Mouse (Mus musculus): Measurements from ENCODE around the gene Zfp57. TPM values are rescaled to one million over a fixed set of nuclear protein-coding genes. Genes with fewer than 3 reads are reported as not detected.
A peak's percentile ranks its signal among the peaks of the same experiment; 100 is the strongest.

The Zfp57 gene
- total and polyA plus RNA-seq, 3 experiments, result not detected

- TF ChIP-seq ETS1 (IDR thresholded peaks at IDR 0.05; ENCODE audit: low read depth, low read length), result no peak
- TF ChIP-seq TAL1 (IDR thresholded peaks at IDR 0.05; ENCODE audit: low read length), result no peak
- TF ChIP-seq MAZ (IDR thresholded peaks at IDR 0.05; ENCODE audit: low read depth, low read length), result no peak
- no peak for TF ChIP-seq TCF12 (IDR thresholded peaks at IDR 0.05; ENCODE audit: low read depth, low read length)
- TF ChIP-seq E2F4 (IDR thresholded peaks at IDR 0.05; ENCODE audit: borderline replicate concordance, low read depth, low read length), result no peak
- TF ChIP-seq RAD21 (IDR thresholded peaks at IDR 0.05; ENCODE audit: low read depth, low read length), result peak; percentile 47
- TF ChIP-seq NELFE (IDR thresholded peaks at IDR 0.05; ENCODE audit: low read depth, low read length), result no peak
- TF ChIP-seq ZC3H11A (IDR thresholded peaks at IDR 0.05; ENCODE audit: low read depth, low read length), result no peak
- TF ChIP-seq ZMIZ1 (IDR thresholded peaks at IDR 0.05; ENCODE audit: low read depth, low read length), result no peak
- no peak for TF ChIP-seq TBP (IDR thresholded peaks at IDR 0.05; ENCODE audit: low read depth, low read length)
- no peak for TF ChIP-seq POLR2AphosphoS5 (IDR thresholded peaks at IDR 0.05; ENCODE audit: borderline replicate concordance, low read depth, low read length)
- peak in 1 of 3 experiments; percentile 44; a peak in 2 of 6 replicates for TF ChIP-seq CTCF (IDR thresholded peaks at IDR 0.05 in 2 of 3, conservative IDR thresholded peaks at IDR 0.05 in 1 of 3; ENCODE audit: control insufficient read depth in 1 of 3, insufficient read depth in 1 of 3, low read depth in 2 of 3, low read length in 3 of 3, poor library complexity in 1 of 3, severe bottlenecking in 1 of 3)
- TF ChIP-seq POLR2A (IDR thresholded peaks at IDR 0.05; ENCODE audit: control insufficient read depth in 1 of 2, insufficient read depth in 1 of 2, low read depth in 1 of 2, low read length in 2 of 2, poor library complexity in 1 of 2), result no peak
- no peak for TF ChIP-seq UBTF (IDR thresholded peaks at IDR 0.05; ENCODE audit: borderline replicate concordance, insufficient read depth, low read depth, low read length)
- TF ChIP-seq ZNF384 (IDR thresholded peaks at IDR 0.05; ENCODE audit: low read depth, low read length), result peak; percentile 18; the same call in 1 of the 2 replicates
- no peak for TF ChIP-seq KAT2A (conservative IDR thresholded peaks at IDR 0.05; ENCODE audit: low read depth, low read length)
- no peak for TF ChIP-seq ELF1 (IDR thresholded peaks at IDR 0.05; ENCODE audit: low read depth, low read length)
- peak; percentile 20 for DNase-seq (ENCODE audit: low read depth, low spot score)
- Histone ChIP-seq H3K27me3 (ENCODE audit: control insufficient read depth in 1 of 2, insufficient read depth in 2 of 2, low read length in 2 of 2) (no peaks in the 10 kb centered on the region), H3K27ac (ENCODE audit: control insufficient read depth, low read depth, low read length) (no peak overlapping the region), H3K36me3 (ENCODE audit: control insufficient read depth in 1 of 2, insufficient read depth in 2 of 2, low read length in 2 of 2) (peaks cover 0 to 7% of the 10 kb centered on the region in 2 experiments; a peak in 2 of 4 replicates), H3K4me3 (ENCODE audit: control insufficient read depth in 1 of 2, insufficient read depth in 1 of 2, low read depth in 2 of 2, low read length in 2 of 2) (no peak overlapping the region), H3K9ac (ENCODE audit: control insufficient read depth, low read depth, low read length, poor library complexity, severe bottlenecking) (no peak overlapping the region), H3K4me1 (ENCODE audit: control insufficient read depth in 1 of 2, insufficient read depth in 2 of 2, low read length in 2 of 2) (peaks cover 2% of the 10 kb centered on the region in 2 experiments; a peak in 1 of 4 replicates), H3K79me2 (ENCODE audit: control insufficient read depth, insufficient read depth, low read length, poor library complexity) (peaks cover 1% of the 10 kb centered on the region), H3K9me3 (replicated peaks; ENCODE audit: insufficient read depth, low read length) (no peaks in the 10 kb centered on the region)
Observed at GRCm38 (mm10) chr17:37047981-37048380, 47.0 kb downstream of the Zfp57 start.

- no peak for DNase-seq (ENCODE audit: low read depth, low spot score)
- Histone ChIP-seq H3K4me1 (ENCODE audit: control insufficient read depth in 1 of 2, insufficient read depth in 2 of 2, low read length in 2 of 2) (peaks cover 2% of the 10 kb centered on the region in 2 experiments; a peak in 1 of 4 replicates), H3K27me3 (ENCODE audit: control insufficient read depth in 1 of 2, insufficient read depth in 2 of 2, low read length in 2 of 2) (no peaks in the 10 kb centered on the region)
Observed at GRCm38 (mm10) chr17:37048383-37048782, 47.4 kb downstream of the Zfp57 start.

More at GRCm38 (mm10) chr17:37048383-37048782, 47.4 kb downstream of the Zfp57 start:
- Histone ChIP-seq H3K36me3 (ENCODE audit: control insufficient read depth in 1 of 2, insufficient read depth in 2 of 2, low read length in 2 of 2) (peaks cover 0 to 7% of the 10 kb centered on the region in 2 experiments; a peak in 2 of 4 replicates), H3K9me3 (replicated peaks; ENCODE audit: insufficient read depth, low read length) (no peaks in the 10 kb centered on the region), H3K4me3 (ENCODE audit: control insufficient read depth in 1 of 2, insufficient read depth in 1 of 2, low read depth in 2 of 2, low read length in 2 of 2) (no peak overlapping the region), H3K79me2 (ENCODE audit: control insufficient read depth, insufficient read depth, low read length, poor library complexity) (peaks cover 1% of the 10 kb centered on the region), H3K27ac (ENCODE audit: control insufficient read depth, low read depth, low read length) (no peak overlapping the region), H3K9ac (ENCODE audit: control insufficient read depth, low read depth, low read length, poor library complexity, severe bottlenecking) (no peak overlapping the region)
- TF ChIP-seq GATA1 (IDR thresholded peaks at IDR 0.05; ENCODE audit: low read depth, low read length) (no peak), GABPA (IDR thresholded peaks at IDR 0.05; ENCODE audit: low read depth, low read length) (no peak), JUND (IDR thresholded peaks at IDR 0.05; ENCODE audit: low read depth, low read length) (no peak), ZC3H11A (IDR thresholded peaks at IDR 0.05; ENCODE audit: low read depth, low read length) (no peak), MYC (IDR thresholded peaks at IDR 0.05; ENCODE audit: low read depth, low read length) (no peak), POLR2AphosphoS2 (IDR thresholded peaks at IDR 0.05; ENCODE audit: low read length) (no peak), RAD21 (IDR thresholded peaks at IDR 0.05; ENCODE audit: low read depth, low read length) (no peak), NELFE (IDR thresholded peaks at IDR 0.05; ENCODE audit: low read depth, low read length) (no peak), SIN3A (IDR thresholded peaks at IDR 0.05; ENCODE audit: low read length) (no peak), MAX (IDR thresholded peaks at IDR 0.05; ENCODE audit: low read length) (no peak), CHD1 (IDR thresholded peaks at IDR 0.05; ENCODE audit: low read depth, low read length) (no peak), HCFC1 (IDR thresholded peaks at IDR 0.05; ENCODE audit: low read depth, low read length) (no peak), KAT2A (conservative IDR thresholded peaks at IDR 0.05; ENCODE audit: low read depth, low read length) (no peak), POLR2AphosphoS5 (IDR thresholded peaks at IDR 0.05; ENCODE audit: borderline replicate concordance, low read depth, low read length) (no peak), E2F4 (IDR thresholded peaks at IDR 0.05; ENCODE audit: borderline replicate concordance, low read depth, low read length) (no peak), CTCF (IDR thresholded peaks at IDR 0.05 in 2 of 3, conservative IDR thresholded peaks at IDR 0.05 in 1 of 3; ENCODE audit: control insufficient read depth in 1 of 3, insufficient read depth in 1 of 3, low read depth in 2 of 3, low read length in 3 of 3, poor library complexity in 1 of 3, severe bottlenecking in 1 of 3) (no peak), TBP (IDR thresholded peaks at IDR 0.05; ENCODE audit: low read depth, low read length) (no peak), NRF1 (IDR thresholded peaks at IDR 0.05; ENCODE audit: insufficient read depth, low read depth, low read length, poor library complexity, severe bottlenecking) (no peak), ETS1 (IDR thresholded peaks at IDR 0.05; ENCODE audit: low read depth, low read length) (no peak)

Data from MEL (cell line).